Mouse (Mus musculus): Measurements from ENCODE around the gene Stx8. TPM values are rescaled to one million over a fixed set of nuclear protein-coding genes. Genes with fewer than 3 reads are reported as not detected.

Stx8 gene
- polyA plus RNA-seq, 1 experiment from 2014 or later, result 51.7 TPM

DNA sequence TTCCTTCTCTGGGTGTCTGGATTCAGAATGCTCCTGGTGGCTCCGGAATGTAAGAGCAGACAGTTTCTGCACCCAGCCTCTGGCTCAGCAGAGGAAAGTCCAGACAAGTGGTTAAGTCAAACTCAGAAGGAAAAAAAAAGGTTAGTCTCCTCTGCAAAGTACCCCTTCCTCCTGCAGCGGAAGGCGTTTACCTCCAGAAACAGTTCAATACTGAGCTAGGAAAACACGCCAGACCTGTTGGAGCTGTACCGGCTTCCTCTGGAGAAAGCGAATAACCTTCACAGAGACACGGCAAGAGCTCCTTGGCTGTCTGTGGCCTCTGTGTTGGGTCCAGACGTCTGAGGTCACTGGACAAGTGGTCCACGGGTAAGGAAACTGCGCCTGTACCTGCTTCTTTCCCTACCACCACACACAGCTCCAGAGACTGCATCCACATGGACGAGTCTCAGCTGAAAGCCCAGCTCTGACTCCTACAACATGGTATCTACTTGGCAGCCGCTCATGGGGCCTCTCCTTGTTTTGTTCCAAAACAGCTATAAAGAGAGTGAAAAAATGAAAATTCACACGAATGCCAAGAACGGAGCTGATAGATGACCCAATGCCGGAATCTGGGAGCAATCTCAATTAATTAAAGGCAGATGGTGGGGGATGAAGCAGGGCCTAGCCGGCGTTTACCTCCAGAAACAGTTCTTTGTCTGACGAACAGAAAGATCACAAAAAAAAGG, 263.1 kb downstream of the Stx8 start:
- H3K27me3 ChIP-seq (ENCODE audit: control insufficient read depth, insufficient read depth, low read length), result no peaks in the 10 kb centered on the region
- no peaks in the 10 kb centered on the region for H3K9me3 ChIP-seq (ENCODE audit: control insufficient read depth, low read length)
- no peaks in the 10 kb centered on the region for H3K36me3 ChIP-seq (ENCODE audit: control insufficient read depth, insufficient read depth, low read length)
- 59% methylated on average over 18 of the region's 18 CpGs for WGBS
- no peak overlapping the region for H3K4me2 ChIP-seq (replicated peaks; ENCODE audit: low read depth, low read length)
- H3K4me3 ChIP-seq (ENCODE audit: low read length), result no peak overlapping the region
- no peaks in the 10 kb centered on the region; the same call in 1 of the 2 replicates for H3K4me1 ChIP-seq (ENCODE audit: control insufficient read depth, insufficient read depth, low read length)
- H3K9ac ChIP-seq (ENCODE audit: low read depth, low read length), result no peak overlapping the region
- ATAC-seq (ENCODE audit: low FRiP score, low TSS enrichment), result 0 out of 2 replicates have a peak, but pooled peaks have one; percentile 32
- no peak overlapping the region; the same call in 1 of the 2 replicates for H3K27ac ChIP-seq (ENCODE audit: low read depth, low read length)

GRCm38 (mm10) chr11:68231558-68231957, 265.6 kb downstream of the Stx8 start:
- 92% methylated on average over 5 of the region's 5 CpGs for WGBS
- H3K4me2 ChIP-seq (replicated peaks; ENCODE audit: low read depth, low read length), result no peak overlapping the region

DNA sequence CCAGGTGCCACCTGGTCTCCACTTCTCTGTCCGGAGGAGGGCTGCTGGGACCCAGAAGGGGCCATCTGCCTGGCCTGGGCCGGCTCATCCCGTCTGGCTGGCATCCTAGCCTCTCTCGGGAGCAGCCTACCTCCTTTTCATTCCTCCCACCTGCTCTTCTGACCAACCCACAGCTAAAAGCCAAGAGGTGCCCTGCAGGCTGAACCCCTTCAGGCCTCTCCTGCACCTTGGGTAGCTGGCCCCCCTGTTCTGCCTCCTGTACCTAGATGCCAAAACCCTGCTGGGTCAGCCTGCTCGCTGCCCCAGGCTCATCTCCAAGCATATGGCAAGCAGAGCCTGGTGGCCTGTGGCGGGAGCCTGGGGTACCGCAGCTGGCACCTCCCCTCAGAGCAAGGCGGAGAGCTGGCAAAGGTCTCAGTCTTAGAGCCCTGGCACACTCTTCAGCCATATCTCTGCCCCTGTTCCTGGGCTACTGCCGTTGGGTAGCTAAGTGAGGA, 267.5 kb downstream of the Stx8 start:
- H3K9me3 ChIP-seq (ENCODE audit: control insufficient read depth, low read length), result no peaks in the 10 kb centered on the region
- no peaks in the 10 kb centered on the region for H3K36me3 ChIP-seq (ENCODE audit: control insufficient read depth, insufficient read depth, low read length)
- no peak overlapping the region for H3K27ac ChIP-seq (ENCODE audit: low read depth, low read length)
- 79% methylated on average over 9 of the region's 9 CpGs for WGBS
- H3K4me2 ChIP-seq (replicated peaks; ENCODE audit: low read depth, low read length), result no peak overlapping the region
- H3K9ac ChIP-seq (ENCODE audit: low read depth, low read length), result no peak overlapping the region
- H3K4me3 ChIP-seq (ENCODE audit: low read length), result no peak overlapping the region
- no peak for ATAC-seq (ENCODE audit: low FRiP score, low TSS enrichment)
- H3K4me1 ChIP-seq (ENCODE audit: control insufficient read depth, insufficient read depth, low read length), result no peaks in the 10 kb centered on the region; the same call in 1 of the 2 replicates
- H3K27me3 ChIP-seq (ENCODE audit: control insufficient read depth, insufficient read depth, low read length), result no peaks in the 10 kb centered on the region

More at GRCm38 (mm10) chr11:68231558-68231957, 265.6 kb downstream of the Stx8 start:
- no peaks in the 10 kb centered on the region for H3K27me3 ChIP-seq (ENCODE audit: control insufficient read depth, insufficient read depth, low read length)
- H3K9ac ChIP-seq (ENCODE audit: low read depth, low read length), result no peak overlapping the region
- ATAC-seq (ENCODE audit: low FRiP score, low TSS enrichment), result no peak
- H3K27ac ChIP-seq (ENCODE audit: low read depth, low read length), result no peak overlapping the region
- H3K9me3 ChIP-seq (ENCODE audit: control insufficient read depth, low read length), result no peaks in the 10 kb centered on the region
- H3K4me1 ChIP-seq (ENCODE audit: control insufficient read depth, insufficient read depth, low read length), result no peaks in the 10 kb centered on the region; the same call in 1 of the 2 replicates
- H3K4me3 ChIP-seq (ENCODE audit: low read length), result no peak overlapping the region
- H3K36me3 ChIP-seq (ENCODE audit: control insufficient read depth, insufficient read depth, low read length), result no peaks in the 10 kb centered on the region

GRCm38 (mm10) chr11:68239756-68240155, 273.8 kb downstream of the Stx8 start:
- Histone ChIP-seq H3K27me3 (ENCODE audit: control insufficient read depth, insufficient read depth, low read length) (no peaks in the 10 kb centered on the region), H3K4me3 (ENCODE audit: low read length) (no peak overlapping the region), H3K4me2 (replicated peaks; ENCODE audit: low read depth, low read length) (no peak overlapping the region), H3K4me1 (ENCODE audit: control insufficient read depth, insufficient read depth, low read length) (no peaks in the 10 kb centered on the region), H3K27ac (ENCODE audit: low read depth, low read length) (no peak overlapping the region), H3K9me3 (ENCODE audit: control insufficient read depth, low read length) (no peaks in the 10 kb centered on the region), H3K36me3 (ENCODE audit: control insufficient read depth, insufficient read depth, low read length) (no peaks in the 10 kb centered on the region), H3K9ac (ENCODE audit: low read depth, low read length) (no peak overlapping the region)
- whole genome bisulfite sequencing, result 38% methylated on average over 5 of the region's 5 CpGs
- no peak for ATAC-seq (ENCODE audit: low FRiP score, low TSS enrichment)

DNA sequence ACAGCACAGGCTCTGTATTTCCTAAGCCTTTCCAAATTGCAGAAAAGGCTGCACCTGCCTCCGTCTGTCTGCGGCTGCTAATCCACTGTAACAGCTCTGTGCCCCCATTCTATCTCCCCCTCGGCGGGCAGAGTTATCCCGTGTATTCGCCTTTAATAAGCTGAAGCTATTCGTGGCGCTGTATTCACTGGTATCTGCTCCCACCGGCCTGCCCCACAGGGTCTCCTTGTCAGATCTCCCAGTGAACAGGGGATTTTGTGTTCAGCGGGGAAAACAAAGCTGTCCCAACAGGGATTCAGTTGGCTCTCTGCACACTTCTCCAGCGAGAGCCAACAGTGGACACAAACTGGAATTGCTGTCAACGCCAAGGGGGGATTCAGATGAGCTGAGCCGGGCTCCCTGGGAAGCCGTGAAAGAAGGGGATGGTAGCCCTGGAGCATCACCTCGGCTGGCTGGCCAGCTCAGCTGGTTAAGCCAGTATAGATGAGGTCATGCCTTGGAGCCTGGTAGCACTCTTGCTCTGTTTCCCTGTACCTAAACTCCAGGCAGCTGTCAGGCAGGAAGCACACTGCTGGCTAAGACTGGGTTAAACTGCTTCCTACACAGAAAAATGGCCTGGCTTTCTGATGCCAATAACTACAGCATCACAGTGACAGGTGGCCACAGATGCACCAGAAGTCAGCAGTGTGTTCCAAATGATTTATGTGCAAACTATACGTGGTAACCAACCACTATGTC, 278.4 kb downstream of the Stx8 start:
- H3K36me3 ChIP-seq (ENCODE audit: control insufficient read depth, insufficient read depth, low read length), result no peaks in the 10 kb centered on the region
- WGBS, result 83% methylated on average over 16 of the region's 16 CpGs
- H3K27me3 ChIP-seq (ENCODE audit: control insufficient read depth, insufficient read depth, low read length), result no peaks in the 10 kb centered on the region
- H3K27ac ChIP-seq (ENCODE audit: low read depth, low read length), result no peak overlapping the region
- no peak overlapping the region for H3K4me3 ChIP-seq (ENCODE audit: low read length)
- no peaks in the 10 kb centered on the region for H3K4me1 ChIP-seq (ENCODE audit: control insufficient read depth, insufficient read depth, low read length)
- ATAC-seq (ENCODE audit: low FRiP score, low TSS enrichment), result no peak
- no peak overlapping the region for H3K4me2 ChIP-seq (replicated peaks; ENCODE audit: low read depth, low read length)
- no peak overlapping the region for H3K9ac ChIP-seq (ENCODE audit: low read depth, low read length)
- H3K9me3 ChIP-seq (ENCODE audit: control insufficient read depth, low read length), result no peaks in the 10 kb centered on the region

DNA sequence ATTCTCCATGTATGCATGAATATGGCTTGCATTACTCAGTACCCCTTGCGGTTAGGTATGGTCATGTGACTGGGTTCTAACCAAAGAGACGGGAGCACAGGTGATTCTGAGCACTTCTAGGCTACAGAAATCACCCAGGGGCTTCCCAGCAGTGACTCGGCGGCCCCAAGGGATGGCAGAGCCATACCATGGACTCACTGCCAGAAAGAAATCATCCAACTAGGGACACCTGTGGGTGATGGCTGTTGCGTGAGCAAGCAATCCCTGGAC, 278.9 kb downstream of the Stx8 start:
- Histone ChIP-seq H3K4me3 (ENCODE audit: low read length) (no peak overlapping the region), H3K9ac (ENCODE audit: low read depth, low read length) (no peak overlapping the region), H3K9me3 (ENCODE audit: control insufficient read depth, low read length) (no peaks in the 10 kb centered on the region), H3K36me3 (ENCODE audit: control insufficient read depth, insufficient read depth, low read length) (no peaks in the 10 kb centered on the region), H3K27me3 (ENCODE audit: control insufficient read depth, insufficient read depth, low read length) (no peaks in the 10 kb centered on the region), H3K4me2 (replicated peaks; ENCODE audit: low read depth, low read length) (no peak overlapping the region), H3K4me1 (ENCODE audit: control insufficient read depth, insufficient read depth, low read length) (no peaks in the 10 kb centered on the region), H3K27ac (ENCODE audit: low read depth, low read length) (no peak overlapping the region)
- ATAC-seq (ENCODE audit: low FRiP score, low TSS enrichment), result no peak
- 88% methylated on average over 5 of the region's 5 CpGs for WGBS

GRCm38 (mm10) chr11:68247897-68248296, 281.9 kb downstream of the Stx8 start:
- no peak overlapping the region for H3K9ac ChIP-seq (ENCODE audit: low read depth, low read length)
- no peak overlapping the region for H3K27ac ChIP-seq (ENCODE audit: low read depth, low read length)
- ATAC-seq (ENCODE audit: low FRiP score, low TSS enrichment), result no peak
- no peak overlapping the region for H3K4me3 ChIP-seq (ENCODE audit: low read length)
- H3K9me3 ChIP-seq (ENCODE audit: control insufficient read depth, low read length), result no peaks in the 10 kb centered on the region
- no peak overlapping the region for H3K4me2 ChIP-seq (replicated peaks; ENCODE audit: low read depth, low read length)
- H3K4me1 ChIP-seq (ENCODE audit: control insufficient read depth, insufficient read depth, low read length), result no peaks in the 10 kb centered on the region
- H3K27me3 ChIP-seq (ENCODE audit: control insufficient read depth, insufficient read depth, low read length), result no peaks in the 10 kb centered on the region
- H3K36me3 ChIP-seq (ENCODE audit: control insufficient read depth, insufficient read depth, low read length), result no peaks in the 10 kb centered on the region
- 45% methylated on average over 6 of the region's 6 CpGs for WGBS

DNA sequence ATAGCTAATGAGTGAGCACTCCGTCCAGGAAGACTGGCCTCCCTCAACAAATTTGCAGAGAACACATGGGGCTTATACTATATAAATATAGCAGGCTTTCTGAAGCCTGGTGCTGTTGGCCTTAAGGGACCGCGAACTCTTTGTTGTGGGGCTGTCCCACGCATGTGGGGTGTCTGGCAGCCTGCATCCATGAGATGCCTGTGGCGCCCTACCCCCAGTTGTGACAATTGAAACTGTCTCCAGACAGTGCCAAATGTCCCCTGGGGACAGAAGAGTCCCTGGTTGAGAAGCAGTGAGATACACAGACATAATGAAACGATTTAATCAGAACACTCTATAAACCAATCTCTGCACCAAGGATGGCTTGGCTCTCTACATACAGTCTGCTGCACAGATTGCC, 284.1 kb downstream of the Stx8 start:
- H3K4me2 ChIP-seq (replicated peaks; ENCODE audit: low read depth, low read length), result no peak overlapping the region
- no peak overlapping the region for H3K9ac ChIP-seq (ENCODE audit: low read depth, low read length)
- H3K27me3 ChIP-seq (ENCODE audit: control insufficient read depth, insufficient read depth, low read length), result no peaks in the 10 kb centered on the region
- no peaks in the 10 kb centered on the region for H3K9me3 ChIP-seq (ENCODE audit: control insufficient read depth, low read length)
- H3K27ac ChIP-seq (ENCODE audit: low read depth, low read length), result no peak overlapping the region
- peaks cover 8% of the 10 kb centered on the region; the same call in 1 of the 2 replicates for H3K4me1 ChIP-seq (ENCODE audit: control insufficient read depth, insufficient read depth, low read length)
- ATAC-seq (ENCODE audit: low FRiP score, low TSS enrichment), result no peak
- H3K36me3 ChIP-seq (ENCODE audit: control insufficient read depth, insufficient read depth, low read length), result no peaks in the 10 kb centered on the region
- 84% methylated on average over 6 of the region's 6 CpGs for WGBS
- H3K4me3 ChIP-seq (ENCODE audit: low read length), result no peak overlapping the region

- H3K9me3 ChIP-seq (ENCODE audit: control insufficient read depth, low read length), result no peaks in the 10 kb centered on the region
- peaks cover 8% of the 10 kb centered on the region; the same call in 1 of the 2 replicates for H3K4me1 ChIP-seq (ENCODE audit: control insufficient read depth, insufficient read depth, low read length)
- no peak overlapping the region for H3K27ac ChIP-seq (ENCODE audit: low read depth, low read length)
- H3K4me3 ChIP-seq (ENCODE audit: low read length), result no peak overlapping the region
- no peak overlapping the region for H3K4me2 ChIP-seq (replicated peaks; ENCODE audit: low read depth, low read length)
- no peak overlapping the region for H3K9ac ChIP-seq (ENCODE audit: low read depth, low read length)
- H3K27me3 ChIP-seq (ENCODE audit: control insufficient read depth, insufficient read depth, low read length), result no peaks in the 10 kb centered on the region
- 31% methylated on average over 7 of the region's 7 CpGs for WGBS
- peak; percentile 52; the same call in 1 of the 2 replicates for ATAC-seq (ENCODE audit: low FRiP score, low TSS enrichment)
- no peaks in the 10 kb centered on the region; the same call in 1 of the 2 replicates for H3K36me3 ChIP-seq (ENCODE audit: control insufficient read depth, insufficient read depth, low read length)
Observed at GRCm38 (mm10) chr11:68253531-68253930, 287.5 kb downstream of the Stx8 start.
